Mouse (Mus musculus): ENCODE data around the gene Usp47.

GRCm38 (mm10) chr7:112158942-112159341 is 135.6 kb downstream of the Usp47 start, which contains the start of gene Dkk3:
- no peak for TF ChIP-seq CTCF (IDR thresholded peaks at IDR 0.05; ENCODE audit: low read depth, low read length)
- TF ChIP-seq TAL1 (conservative IDR thresholded peaks at IDR 0.05; ENCODE audit: low read depth, low read length): no peak
- no peak for TF ChIP-seq POLR2AphosphoS5 (IDR thresholded peaks at IDR 0.05; ENCODE audit: insufficient replicate concordance, low read depth, low read length)
- no peak for TF ChIP-seq GATA1 (IDR thresholded peaks at IDR 0.05; ENCODE audit: borderline replicate concordance, low read length)

All from G1E (cell line).